Mouse (Mus musculus): ENCODE results near the gene Tnr. TPM values are rescaled to one million over a fixed set of nuclear protein-coding genes. Genes with fewer than 3 reads are reported as not detected.

The Tnr gene
- total and polyA plus RNA-seq, 2 experiments from 2014 or later: 5.4 to 51.5 TPM

DNA sequence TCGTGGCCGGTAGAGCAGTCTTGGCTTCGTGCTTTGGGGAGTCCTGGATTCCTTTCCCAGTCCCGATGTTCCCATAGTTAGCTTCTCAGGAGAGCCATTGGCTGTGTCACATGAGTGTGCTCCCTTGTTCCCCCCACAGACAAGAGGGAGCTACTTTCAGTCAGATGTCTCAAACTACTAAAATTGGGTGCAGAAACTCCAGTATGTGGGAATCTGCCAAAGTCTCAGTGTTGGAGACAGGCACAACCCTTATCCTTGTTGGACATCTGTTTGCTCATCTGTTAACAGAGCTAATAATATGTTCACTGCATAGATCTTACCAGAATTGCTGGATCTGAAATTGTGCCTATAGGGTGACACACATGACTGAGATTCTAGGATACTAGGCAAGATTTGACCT, 21.7 kb upstream of the Tnr start:
- no peak for ATAC-seq
- Histone ChIP-seq H3K27ac (no peak overlapping the region), H3K4me1 (ENCODE audit: insufficient read depth, low read length) (no peaks in the 10 kb centered on the region), H3K9me3 (ENCODE audit: low read length) (no peaks in the 10 kb centered on the region), H3K36me3 (ENCODE audit: insufficient read depth, low read length) (no peaks in the 10 kb centered on the region), H3K4me3 (ENCODE audit: low read length) (no peak overlapping the region), H3K4me2 (ENCODE audit: low read depth, low read length) (no peak overlapping the region), H3K27me3 (ENCODE audit: insufficient read depth, low read length) (no peaks in the 10 kb centered on the region), H3K9ac (replicated peaks; ENCODE audit: low read length) (no peak overlapping the region)
- DNase-seq (ENCODE audit: low spot score): no peak
- 87% methylated on average over 4 of the region's 4 CpGs for WGBS
- no peak for TF ChIP-seq CTCF (IDR thresholded peaks at IDR 0.05; ENCODE audit: low read depth)

GRCm38 (mm10) chr1:159510667-159511066, 12.9 kb upstream of the Tnr start:
- Histone ChIP-seq H3K27me3 (ENCODE audit: insufficient read depth, low read length) (no peaks in the 10 kb centered on the region), H3K27ac (no peak overlapping the region), H3K4me2 (ENCODE audit: low read depth, low read length) (no peak overlapping the region), H3K36me3 (ENCODE audit: insufficient read depth, low read length) (no peaks in the 10 kb centered on the region), H3K9ac (replicated peaks; ENCODE audit: low read length) (no peak overlapping the region), H3K4me3 (ENCODE audit: low read length) (no peak overlapping the region), H3K4me1 (ENCODE audit: insufficient read depth, low read length) (no peaks in the 10 kb centered on the region), H3K9me3 (ENCODE audit: low read length) (no peaks in the 10 kb centered on the region)
- no peak for TF ChIP-seq CTCF (IDR thresholded peaks at IDR 0.05; ENCODE audit: low read depth)
- ATAC-seq (no peak), DNase-seq (ENCODE audit: low spot score) (no peak)
- 67% methylated on average over 3 of the region's 3 CpGs for WGBS

DNA sequence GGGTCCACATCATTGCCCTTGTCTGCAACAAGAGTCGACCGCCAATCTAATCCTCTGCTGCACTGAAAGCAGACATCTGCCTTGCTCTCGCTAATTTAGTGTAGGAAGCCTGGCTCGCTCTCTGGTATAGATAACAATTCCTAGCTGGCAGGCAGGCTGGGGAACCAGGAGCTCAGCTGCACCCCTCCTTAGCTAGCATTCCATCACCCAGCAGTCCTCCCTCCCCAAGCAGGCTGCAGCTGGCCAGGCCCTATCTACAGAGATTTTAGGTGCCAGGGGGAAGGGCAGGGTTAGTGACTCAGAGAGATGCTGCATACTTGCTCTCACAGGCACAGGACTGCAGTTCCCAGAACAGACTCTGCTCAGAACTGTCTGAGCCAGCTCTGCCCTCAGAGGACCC, 5.9 kb upstream of the Tnr start:
- DNase-seq (ENCODE audit: low spot score): peak; percentile 23
- 40% methylated on average over 4 of the region's 4 CpGs for WGBS
- TF ChIP-seq CTCF (IDR thresholded peaks at IDR 0.05; ENCODE audit: low read depth): no peak

DNA sequence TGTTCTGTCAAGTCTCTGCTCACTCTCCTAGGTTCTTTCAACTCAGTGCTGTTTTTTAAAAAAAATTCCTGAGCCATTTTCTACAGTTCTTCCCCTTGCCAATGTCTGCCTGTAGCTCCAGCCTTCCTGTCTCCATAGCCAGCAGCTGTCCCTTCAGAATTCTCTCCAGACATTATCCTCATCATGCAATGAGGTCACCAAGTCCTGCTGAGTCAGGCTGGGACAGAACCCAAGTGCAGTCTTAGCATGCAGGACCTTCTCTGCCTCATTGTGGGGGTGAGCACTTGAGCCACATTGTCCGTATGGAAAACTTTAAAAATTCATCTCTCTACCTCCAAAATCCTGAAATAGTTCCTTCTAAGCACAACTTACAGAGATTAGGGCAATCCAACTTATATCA, 4.4 kb upstream of the Tnr start:
- DNase-seq (ENCODE audit: low spot score) (no peak), ATAC-seq (no peak)
- Histone ChIP-seq H3K27me3 (ENCODE audit: insufficient read depth, low read length) (no peaks in the 10 kb centered on the region), H3K9ac (replicated peaks; ENCODE audit: low read length) (no peak overlapping the region), H3K36me3 (ENCODE audit: insufficient read depth, low read length) (no peaks in the 10 kb centered on the region), H3K27ac (no peak overlapping the region), H3K9me3 (ENCODE audit: low read length) (no peaks in the 10 kb centered on the region), H3K4me2 (ENCODE audit: low read depth, low read length) (no peak overlapping the region), H3K4me1 (ENCODE audit: insufficient read depth, low read length) (no peaks in the 10 kb centered on the region), H3K4me3 (ENCODE audit: low read length) (no peak overlapping the region)
- 70% methylated on average over 1 of the region's 1 CpGs for WGBS
- TF ChIP-seq CTCF (IDR thresholded peaks at IDR 0.05; ENCODE audit: low read depth): no peak

More for the DNA sequence above, 5.9 kb upstream of the Tnr start:
- Histone ChIP-seq H3K9ac (replicated peaks; ENCODE audit: low read length) (no peak overlapping the region), H3K27me3 (ENCODE audit: insufficient read depth, low read length) (no peaks in the 10 kb centered on the region), H3K4me3 (ENCODE audit: low read length) (no peak overlapping the region), H3K4me2 (ENCODE audit: low read depth, low read length) (no peak overlapping the region), H3K36me3 (ENCODE audit: insufficient read depth, low read length) (no peaks in the 10 kb centered on the region), H3K27ac (no peak overlapping the region), H3K4me1 (ENCODE audit: insufficient read depth, low read length) (no peaks in the 10 kb centered on the region), H3K9me3 (ENCODE audit: low read length) (no peaks in the 10 kb centered on the region)
- no peak for ATAC-seq

DNA sequence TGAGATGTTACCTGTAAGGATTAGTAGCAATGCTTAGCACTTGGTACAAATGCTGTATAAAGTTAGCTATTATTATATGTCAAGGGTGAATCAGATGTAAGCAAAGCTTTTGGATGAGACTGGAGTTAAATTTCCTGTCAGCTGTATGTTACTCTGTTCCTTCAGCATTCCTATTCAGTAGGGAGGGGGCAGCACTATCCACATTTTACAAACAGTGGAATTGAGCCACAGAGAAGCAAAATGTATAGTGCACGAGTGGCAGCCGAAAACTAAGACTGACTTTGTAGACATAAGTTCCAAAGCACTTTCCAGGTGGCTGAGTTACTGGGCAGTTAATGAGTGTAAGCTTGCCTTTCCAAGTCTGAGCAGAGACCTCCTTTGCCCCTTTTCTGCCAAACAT, 500 bp upstream of the Tnr start:
- ATAC-seq (0 out of 2 replicates have a peak, but pooled peaks have one; percentile 11), DNase-seq (ENCODE audit: low spot score) (peak; percentile 28)
- no peaks in the 10 kb centered on the region; the same call in 1 of the 2 replicates for H3K4me1 ChIP-seq (ENCODE audit: insufficient read depth, low read length)
- TF ChIP-seq CTCF (IDR thresholded peaks at IDR 0.05; ENCODE audit: low read depth): no peak
- no peak overlapping the region for H3K4me2 ChIP-seq (ENCODE audit: low read depth, low read length)
- no peaks in the 10 kb centered on the region for H3K27me3 ChIP-seq (ENCODE audit: insufficient read depth, low read length)
- WGBS: 52% methylated on average over 2 of the region's 2 CpGs
- H3K4me3 ChIP-seq (ENCODE audit: low read length): no peak overlapping the region
- H3K9me3 ChIP-seq (ENCODE audit: low read length): no peaks in the 10 kb centered on the region
- H3K36me3 ChIP-seq (ENCODE audit: insufficient read depth, low read length): no peaks in the 10 kb centered on the region
- H3K27ac ChIP-seq: no peak overlapping the region
- no peak overlapping the region for H3K9ac ChIP-seq (replicated peaks; ENCODE audit: low read length)

GRCm38 (mm10) chr1:159524051-159524549, 531 bp downstream of the Tnr start:
- H3K9me3 ChIP-seq (ENCODE audit: low read length): no peaks in the 10 kb centered on the region
- H3K9ac ChIP-seq (replicated peaks; ENCODE audit: low read length): peak overlapping the region; percentile 54
- no peak for TF ChIP-seq CTCF (IDR thresholded peaks at IDR 0.05; ENCODE audit: low read depth)
- H3K27ac ChIP-seq: peak overlapping the region; percentile 34; the same call in 1 of the 2 replicates
- H3K4me3 ChIP-seq (ENCODE audit: low read length): peak overlapping the region; percentile 46
- no peaks in the 10 kb centered on the region; the same call in 1 of the 2 replicates for H3K4me1 ChIP-seq (ENCODE audit: insufficient read depth, low read length)
- H3K27me3 ChIP-seq (ENCODE audit: insufficient read depth, low read length): no peaks in the 10 kb centered on the region
- WGBS: 1% methylated on average over 18 of the region's 18 CpGs
- peak overlapping the region; percentile 59 for H3K4me2 ChIP-seq (ENCODE audit: low read depth, low read length)
- H3K36me3 ChIP-seq (ENCODE audit: insufficient read depth, low read length): no peaks in the 10 kb centered on the region
- DNase-seq (ENCODE audit: low spot score) (peak; percentile 88), ATAC-seq (peak; percentile 77)

GRCm38 (mm10) chr1:159532841-159533569, 9.4 kb downstream of the Tnr start:
- peak; percentile 63; the same call in 1 of the 2 replicates for ATAC-seq
- DNase-seq (ENCODE audit: low spot score): peak; percentile 35
- Histone ChIP-seq H3K4me1 (ENCODE audit: insufficient read depth, low read length) (peaks cover 6% of the 10 kb centered on the region), H3K36me3 (ENCODE audit: insufficient read depth, low read length) (no peaks in the 10 kb centered on the region), H3K27ac (no peak overlapping the region), H3K9me3 (ENCODE audit: low read length) (no peaks in the 10 kb centered on the region), H3K4me2 (ENCODE audit: low read depth, low read length) (no peak overlapping the region), H3K9ac (replicated peaks; ENCODE audit: low read length) (no peak overlapping the region), H3K4me3 (ENCODE audit: low read length) (no peak overlapping the region), H3K27me3 (ENCODE audit: insufficient read depth, low read length) (no peaks in the 10 kb centered on the region)
- 36% methylated on average over 4 of the region's 4 CpGs for WGBS
- TF ChIP-seq CTCF (IDR thresholded peaks at IDR 0.05; ENCODE audit: low read depth): no peak

Data from hindbrain, postnatal 0 days (tissue).